Mouse (Mus musculus) left cerebral cortex, adult 9 months (tissue): Measurements from ENCODE around the gene Kiss1r.
"Not testable (repeated sequence)": the region's sequence is repeated elsewhere in the genome, so short reads cannot be mapped to it uniquely, and the experiment has no call there.

Experiments
- DNase-seq, 2 experiments: peaks; one replicate each; pipeline ENCODE4 v3.0.0; 2022; ENCODE audit warnings: low spot score in 2 of 2

Gene Kiss1r

GRCm38 (mm10) chr10:79916808-79917531 is at the start of gene Kiss1r:
Kiss1r (plus strand) TSS chr10:79916971.
- peak in 1 of 2 experiments; percentile 76 for DNase-seq

DNA sequence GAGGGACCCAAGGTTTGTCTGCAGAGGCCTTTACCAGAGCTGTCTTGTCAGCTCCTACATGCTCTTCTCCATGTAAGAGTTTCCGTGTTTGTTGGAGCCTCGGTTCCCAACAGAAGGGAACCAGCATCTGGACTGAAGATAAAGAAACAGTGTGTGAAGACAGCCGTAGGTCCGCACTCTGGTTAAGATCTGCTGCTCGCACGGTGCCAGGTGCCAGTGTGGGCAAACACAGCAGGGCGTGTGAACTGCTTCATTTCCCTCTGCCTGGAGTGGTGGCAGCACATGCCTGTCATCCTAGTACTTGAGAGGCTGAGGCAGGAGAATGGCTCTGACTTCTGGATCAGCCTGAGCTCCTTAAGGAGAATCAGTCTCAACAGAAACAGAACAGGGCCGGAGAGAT is 44.9 kb upstream of the Kiss1r start:
- DNase-seq: no peak

DNA sequence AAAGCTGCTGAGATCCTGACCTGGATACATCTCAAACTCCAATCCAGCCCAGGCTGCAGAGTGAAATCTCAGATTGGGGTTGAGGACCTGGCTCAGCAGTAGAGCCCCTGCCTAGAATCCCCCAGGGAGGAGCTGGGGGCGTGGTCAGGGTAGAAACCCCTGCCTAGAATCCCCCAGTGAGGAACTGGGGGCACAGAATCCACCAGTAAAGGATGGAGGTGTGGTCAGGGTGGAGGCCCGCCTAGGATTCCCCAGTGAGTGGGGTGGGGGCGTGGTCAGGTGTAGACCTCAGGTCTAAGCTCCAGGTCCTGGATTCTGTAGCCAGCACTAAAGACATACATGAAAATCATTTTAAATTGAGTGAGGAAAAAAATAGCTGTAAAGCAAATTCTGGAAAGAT is 43.9 kb upstream of the Kiss1r start:
- DNase-seq: no peak

- DNase-seq: no peak
These were observed 43.5 kb upstream of the Kiss1r start for GRCm38 (mm10) chr10:79873313-79873712.

- no peak for DNase-seq
These were observed 43.0 kb upstream of the Kiss1r start for GRCm38 (mm10) chr10:79873715-79874289.

GRCm38 (mm10) chr10:79874290-79874862 is 42.4 kb upstream of the Kiss1r start, which contains the start of the genes Prtn3 and Plppr3:
Prtn3 (plus strand) TSS chr10:79874476.
Plppr3 (minus strand) TSS chr10:79874634.
- no peak for DNase-seq

- DNase-seq: no peak
These were observed 39.6 kb upstream of the Kiss1r start for GRCm38 (mm10) chr10:79877174-79877573.

DNA sequence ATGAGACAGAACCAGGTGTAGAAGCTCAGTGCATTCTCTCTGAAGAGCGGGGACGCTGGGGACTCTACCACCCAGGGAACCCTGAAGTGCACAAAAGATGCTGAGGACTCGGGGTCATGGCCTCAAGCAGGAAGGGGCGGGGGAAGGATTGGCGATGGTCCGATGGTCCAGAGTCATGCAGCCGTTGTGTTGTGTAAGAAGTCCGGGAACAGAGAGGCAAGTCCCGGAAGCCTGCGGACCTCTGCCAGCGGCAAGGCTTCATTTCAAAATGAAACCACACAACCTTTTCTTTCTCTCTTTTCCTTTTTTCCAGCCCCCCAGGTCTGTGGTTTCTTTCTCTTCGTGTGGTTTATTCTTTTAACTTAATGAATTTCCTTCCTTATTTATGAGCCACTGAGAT is 39.0 kb upstream of the Kiss1r start:
- DNase-seq: no peak

DNA sequence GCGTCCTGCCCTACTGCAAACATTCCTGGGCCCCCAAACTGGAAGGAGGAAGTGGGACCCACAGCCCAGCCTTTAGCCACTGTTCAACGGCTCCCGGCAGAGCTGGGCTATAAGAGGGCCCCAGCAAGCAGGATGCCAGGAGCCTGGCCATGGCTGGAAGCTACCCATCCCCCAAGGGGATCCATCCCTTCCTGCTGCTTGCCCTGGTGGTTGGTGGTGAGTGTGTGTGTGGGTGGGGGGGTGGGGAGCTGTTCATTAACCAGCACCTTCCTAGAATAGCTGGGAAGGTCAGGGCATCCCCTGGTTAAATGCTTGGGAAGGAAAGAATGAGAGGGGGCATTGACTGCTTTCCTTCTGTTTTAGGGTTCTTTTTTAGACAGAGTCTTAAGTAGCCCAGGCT is 37.2 kb upstream of the Kiss1r start:
- DNase-seq: no peak

DNA sequence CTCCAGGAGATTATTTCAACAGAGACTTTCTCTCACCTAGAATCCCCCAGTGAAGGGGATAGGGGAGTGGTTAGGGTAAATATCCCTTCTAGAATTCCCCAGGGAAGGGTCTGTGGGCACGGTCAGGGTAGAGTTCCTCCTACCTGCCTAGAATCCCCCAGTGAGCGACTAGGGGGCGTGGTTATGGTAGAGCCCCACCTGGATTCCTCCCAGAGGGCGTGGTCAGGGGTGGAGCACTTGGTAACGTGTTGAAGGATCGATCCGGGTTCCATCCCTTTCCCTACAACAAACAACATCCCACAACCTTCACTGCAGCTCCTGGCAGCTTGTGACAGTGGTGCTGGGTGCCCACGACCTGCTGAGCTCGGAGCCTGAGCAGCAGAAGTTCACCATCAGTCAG is 36.0 kb upstream of the Kiss1r start:
- no peak for DNase-seq

- no peak for DNase-seq
These were observed 34.8 kb upstream of the Kiss1r start for GRCm38 (mm10) chr10:79881981-79882380.

GRCm38 (mm10) chr10:79883297-79884084 is 33.3 kb upstream of the Kiss1r start:
- peak in 1 of 2 experiments; percentile 86 for DNase-seq

GRCm38 (mm10) chr10:79884446-79884845 is 32.3 kb upstream of the Kiss1r start:
- no peak for DNase-seq

GRCm38 (mm10) chr10:79884938-79885337 is 31.8 kb upstream of the Kiss1r start:
- DNase-seq: not testable (repeated sequence)

GRCm38 (mm10) chr10:79886054-79886453 is 30.7 kb upstream of the Kiss1r start, which contains the start of gene Elane:
Elane (plus strand) TSS chr10:79886247.
- DNase-seq: no peak

- DNase-seq: no peak
These were observed 30.2 kb upstream of the Kiss1r start for GRCm38 (mm10) chr10:79886611-79887010.

DNA sequence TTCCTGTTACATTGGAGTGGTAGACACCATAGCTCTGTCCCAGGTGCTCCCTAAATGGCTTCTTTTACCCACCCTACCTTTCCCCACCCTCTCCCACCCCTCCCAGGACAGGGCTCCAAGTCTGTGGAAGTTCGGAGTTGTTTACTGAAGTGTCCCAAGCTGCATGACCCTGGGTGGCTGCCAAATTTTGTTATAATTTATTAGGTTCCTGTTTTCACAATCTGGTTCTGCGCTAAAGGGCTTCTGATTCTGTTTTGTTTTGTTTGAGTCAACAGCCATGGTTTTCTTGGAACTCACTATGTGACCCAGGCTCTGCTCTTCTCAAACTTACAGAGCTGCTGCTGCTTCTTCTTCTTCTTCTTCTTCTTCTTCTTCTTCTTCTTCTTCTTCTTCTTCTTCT is 27.4 kb upstream of the Kiss1r start:
- DNase-seq: no peak

DNA sequence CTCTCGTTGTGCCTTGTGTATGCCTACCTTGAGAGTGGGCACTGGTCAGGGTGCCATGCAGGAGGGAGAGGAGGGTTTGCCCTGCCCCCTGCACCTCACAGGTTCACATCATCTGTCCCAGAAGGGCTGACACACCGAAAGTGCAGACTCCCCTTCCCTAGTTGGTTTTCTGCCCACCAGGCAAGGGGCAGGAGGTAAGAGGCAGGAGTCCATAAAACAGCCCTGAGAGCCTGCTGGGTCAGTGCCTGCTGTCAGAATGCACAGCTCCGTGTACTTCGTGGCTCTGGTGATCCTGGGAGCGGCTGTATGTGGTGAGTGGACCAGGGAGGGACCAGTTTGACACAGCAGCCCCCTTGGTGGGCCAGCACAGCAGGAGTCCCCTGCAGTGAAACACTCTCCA is 26.1 kb upstream of the Kiss1r start, which contains the start of gene Cfd:
Cfd (plus strand) TSS at position 184 of the 400 bp plus-strand sequence.
- no peak for DNase-seq

DNA sequence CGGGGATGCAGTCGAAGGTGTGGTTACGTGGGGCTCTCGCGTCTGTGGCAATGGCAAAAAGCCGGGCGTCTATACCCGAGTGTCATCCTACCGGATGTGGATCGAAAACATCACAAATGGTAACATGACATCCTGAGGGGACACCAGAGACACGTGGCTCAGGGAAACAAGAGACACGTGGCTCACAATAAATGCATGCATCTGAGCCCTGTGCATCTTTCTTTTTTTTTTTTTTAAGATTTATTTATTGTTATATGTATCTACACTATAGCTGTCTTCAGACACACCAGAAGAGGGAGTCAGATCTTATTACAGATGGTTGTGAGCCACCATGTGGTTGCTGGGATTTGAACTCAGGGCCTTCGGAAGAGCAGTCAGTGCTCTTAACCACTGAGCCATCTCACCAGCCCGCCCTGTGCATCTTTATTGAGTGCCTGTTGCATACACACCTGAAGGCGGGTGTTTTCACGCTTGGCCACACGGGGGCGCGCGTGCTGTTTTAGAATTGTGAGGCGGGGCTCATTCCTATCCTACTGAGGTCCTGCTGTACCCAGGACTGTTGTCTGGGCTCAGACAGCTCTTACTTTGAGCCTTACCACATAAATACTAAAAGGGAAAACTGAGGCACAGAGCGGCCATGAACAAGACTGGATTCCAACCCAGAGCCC is 24.2 kb upstream of the Kiss1r start:
- peak in 1 of 2 experiments; percentile 74 for DNase-seq

- DNase-seq: no peak
These were observed 20.5 kb upstream of the Kiss1r start for GRCm38 (mm10) chr10:79896306-79896705.

GRCm38 (mm10) chr10:79896814-79897213 is 20.0 kb upstream of the Kiss1r start:
- no peak for DNase-seq
